Mouse (Mus musculus) liver, embryonic 14 days (tissue): ENCODE data around the gene Rex1bd. TPM values are rescaled to one million over a fixed set of nuclear protein-coding genes. Genes with fewer than 3 reads are reported as not detected.

ENCODE experiments used
- polyA plus RNA-seq: library from polyadenylated mRNA; depleted of rRNA; stranded (reverse); fragments of >200 nt; gene quantifications from 2 replicates; pipeline ENCODE4 v1.2.3, GENCODE M21; 2012; rRNA removed

The Rex1bd gene
- polyA plus RNA-seq, result 51.3 and 56.0 TPM in 2 replicates

DNA sequence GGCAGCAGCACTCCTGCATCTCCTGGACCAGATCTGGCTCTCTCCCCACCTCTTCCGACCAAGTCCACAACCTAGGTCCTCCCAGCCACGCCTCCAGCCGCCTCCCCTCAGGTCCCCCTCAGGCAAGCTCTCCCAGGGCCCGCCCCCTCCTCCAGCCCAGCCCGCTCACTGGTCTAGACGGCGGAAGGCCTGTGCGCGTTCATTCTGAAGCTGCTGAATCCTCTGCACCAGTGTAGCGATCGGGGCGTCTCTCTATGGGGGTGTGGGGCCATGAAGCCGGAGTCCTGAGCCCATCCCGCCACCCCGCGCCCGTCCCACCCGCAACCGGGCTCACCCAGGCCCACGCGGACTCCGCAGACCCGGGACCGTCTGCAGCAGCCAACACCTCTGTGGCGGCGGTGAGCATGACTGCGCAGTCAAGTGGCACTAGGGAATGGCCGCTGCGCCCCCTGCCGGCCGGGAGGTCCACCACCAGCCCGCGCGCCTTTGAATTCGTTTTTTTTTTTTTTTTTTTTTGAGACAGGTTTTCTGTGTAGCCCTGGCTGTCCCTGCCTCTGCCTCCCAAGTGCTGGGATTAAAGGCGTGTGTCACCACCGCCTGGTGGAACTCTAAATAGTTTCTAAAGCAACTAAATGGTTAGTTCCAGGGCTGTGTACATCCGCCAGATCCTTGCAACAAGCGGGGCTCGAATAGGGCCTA, at the start of gene Rex1bd:
TSS of gene Rex1bd (minus strand) at position 425 of the 699 bp plus-strand sequence.

DNA sequence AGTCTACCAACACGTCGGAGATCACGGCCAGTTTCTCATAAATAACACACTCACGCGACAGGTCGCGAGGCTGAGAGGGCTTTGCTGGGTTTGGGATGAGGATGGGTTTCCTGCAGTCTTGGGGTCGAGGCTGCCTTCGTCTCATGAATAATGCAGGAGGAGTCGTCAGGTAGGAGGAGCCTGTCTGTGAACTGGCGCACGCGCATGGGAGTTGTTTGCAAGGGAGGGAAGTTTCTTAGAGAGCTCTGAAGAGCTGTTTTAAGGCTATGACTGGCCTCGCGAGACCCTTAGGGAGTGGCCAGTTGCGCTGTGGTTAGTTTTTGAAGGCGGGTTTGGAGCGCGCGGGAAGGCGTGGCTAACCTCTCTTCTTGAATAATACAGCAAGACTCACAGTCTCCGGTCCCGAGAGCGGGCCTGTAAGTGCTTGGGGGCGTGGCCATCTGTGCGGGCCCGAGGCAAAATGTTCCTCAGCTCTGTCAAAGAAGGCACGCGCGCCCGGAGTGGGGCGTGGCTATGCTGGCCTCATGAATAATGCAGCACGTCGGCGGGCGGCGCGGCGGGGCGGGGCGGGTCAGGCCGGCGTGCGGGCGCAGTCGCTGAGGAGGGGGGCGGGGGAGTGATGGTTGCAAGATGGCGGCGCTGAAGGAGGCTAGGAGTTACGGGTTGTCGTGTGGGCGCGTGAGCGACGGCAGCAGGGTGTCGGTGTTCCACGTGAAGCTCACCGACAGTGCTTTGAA, 32.7 kb upstream of the Rex1bd start, which contains the start of gene Ell:
TSS of gene Ell (plus strand) at position 381 of the 737 bp plus-strand sequence.

DNA sequence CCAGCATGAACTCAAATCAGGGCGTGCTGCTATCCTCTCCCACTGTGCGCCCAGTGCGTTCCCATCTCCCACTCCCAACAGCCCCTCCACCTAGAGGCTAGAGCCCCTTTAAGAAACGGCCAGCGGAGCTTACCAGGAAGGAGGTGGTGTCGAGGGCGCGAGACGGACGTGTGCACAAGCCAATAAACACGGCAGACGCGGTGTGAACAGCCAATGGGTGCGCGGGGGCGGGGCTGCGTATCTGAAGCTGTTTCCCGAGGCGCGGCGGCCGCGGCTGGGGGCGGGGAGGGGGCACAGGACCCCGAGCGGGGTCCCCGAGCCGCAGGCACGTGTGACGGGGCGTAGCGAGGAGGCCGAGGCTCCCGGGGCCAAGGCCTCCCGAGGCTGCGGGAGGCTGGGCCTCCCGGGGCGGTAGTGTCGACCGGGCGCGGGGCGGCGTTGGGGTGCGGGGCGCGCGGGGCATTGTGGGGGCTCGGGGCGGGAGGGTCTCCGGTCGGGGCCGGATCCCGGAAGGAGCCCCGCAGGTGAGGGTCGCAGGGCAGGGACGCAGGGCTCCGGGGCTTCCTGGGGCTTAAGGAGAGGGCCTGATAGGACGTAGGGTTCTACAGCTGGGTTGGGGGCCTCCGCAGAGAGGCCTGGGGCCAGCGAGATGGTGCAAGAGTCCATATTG, 21.1 kb upstream of the Rex1bd start, which contains the start of the genes Fkbp8 and Kxd1:
TSS of gene Fkbp8 (plus strand) at position 213 of the 670 bp plus-strand sequence.
TSS of gene Kxd1 (minus strand) at position 445 of the 670 bp plus-strand sequence.

DNA sequence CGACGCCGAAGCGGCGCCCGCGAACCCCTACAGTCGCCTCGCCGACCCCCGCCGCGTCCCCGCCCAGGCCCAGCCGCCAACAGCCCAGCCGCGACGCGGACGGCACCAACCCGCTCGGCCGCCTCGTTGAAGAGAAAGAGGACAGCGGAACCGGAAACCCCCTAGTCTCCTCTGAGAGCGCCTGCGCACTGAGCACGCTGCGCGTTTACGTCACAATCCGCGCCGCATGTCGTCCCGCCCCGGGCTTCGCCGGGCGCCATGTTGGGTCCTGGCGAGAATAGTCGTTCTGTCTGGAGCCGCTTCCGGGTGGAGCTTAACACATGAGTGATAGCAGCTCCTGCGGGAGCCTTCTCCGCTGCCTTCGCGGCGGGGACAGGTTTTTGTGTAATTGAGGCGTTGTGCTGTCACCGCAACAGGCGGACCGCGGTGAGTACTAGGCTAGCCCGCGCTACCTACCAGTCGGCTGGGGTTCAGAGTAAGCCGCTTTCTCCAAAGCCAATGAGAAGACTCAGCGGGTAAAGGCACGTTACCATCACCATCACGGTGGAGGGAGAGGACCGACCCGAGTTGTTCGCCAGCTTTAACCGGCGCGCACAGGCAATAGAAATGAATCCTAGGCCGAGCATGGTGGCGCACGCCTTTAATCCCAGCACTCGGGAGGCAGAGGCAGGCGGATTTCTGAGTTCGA, 3.8 kb upstream of the Rex1bd start, which contains the start of gene Uba52:
TSS of gene Uba52 (minus strand) at position 574 of the 688 bp plus-strand sequence.

DNA sequence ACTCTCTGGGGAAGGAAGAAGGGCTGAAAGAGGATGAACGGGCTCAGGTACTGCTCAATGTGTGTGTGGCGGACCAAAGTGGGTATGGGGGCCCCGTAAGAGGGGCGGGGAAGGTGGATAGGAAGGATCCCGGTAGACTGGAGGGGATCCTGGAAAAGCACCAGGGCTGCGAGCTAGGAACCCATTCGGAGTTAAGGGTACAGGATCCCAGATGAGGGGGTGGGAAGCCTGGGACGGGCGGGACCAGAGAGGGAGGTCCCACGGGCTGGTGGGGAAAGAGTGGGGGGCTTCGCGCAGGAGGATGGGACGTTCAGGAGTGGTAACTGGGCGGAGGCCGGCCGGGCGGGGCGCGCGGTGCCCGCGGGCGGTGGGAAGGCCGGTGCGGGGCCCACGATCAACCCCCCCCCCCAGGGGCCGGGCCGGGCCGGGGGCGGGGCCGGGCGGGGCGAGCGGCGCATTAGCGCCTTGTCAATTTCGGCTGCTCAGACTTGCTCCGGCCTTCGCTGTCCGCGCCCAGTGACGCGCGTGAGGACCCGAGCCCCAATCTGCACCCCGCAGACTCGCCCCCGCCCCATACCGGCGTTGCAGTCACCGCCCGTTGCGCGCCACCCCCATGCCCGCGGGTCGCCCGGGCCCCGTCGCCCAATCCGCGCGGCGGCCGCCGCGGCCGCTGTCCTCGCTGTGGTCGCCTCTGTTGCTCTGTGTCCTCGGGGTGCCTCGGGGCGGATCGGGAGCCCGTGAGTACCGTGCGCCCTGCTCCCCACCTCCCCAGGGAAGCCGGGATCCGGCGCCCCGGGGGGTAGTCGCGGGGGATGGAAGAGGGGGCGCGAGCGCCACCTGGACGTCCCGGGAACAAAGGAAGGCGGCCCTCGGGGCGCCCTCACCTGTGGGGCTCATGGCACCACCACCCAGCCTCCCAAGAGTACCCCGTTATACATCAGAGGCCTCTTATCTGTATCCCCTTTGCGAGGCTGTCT, 13.6 kb downstream of the Rex1bd start, which contains the start of gene Crlf1:
TSS of gene Crlf1 (plus strand) at position 495 of the 977 bp plus-strand sequence.

DNA sequence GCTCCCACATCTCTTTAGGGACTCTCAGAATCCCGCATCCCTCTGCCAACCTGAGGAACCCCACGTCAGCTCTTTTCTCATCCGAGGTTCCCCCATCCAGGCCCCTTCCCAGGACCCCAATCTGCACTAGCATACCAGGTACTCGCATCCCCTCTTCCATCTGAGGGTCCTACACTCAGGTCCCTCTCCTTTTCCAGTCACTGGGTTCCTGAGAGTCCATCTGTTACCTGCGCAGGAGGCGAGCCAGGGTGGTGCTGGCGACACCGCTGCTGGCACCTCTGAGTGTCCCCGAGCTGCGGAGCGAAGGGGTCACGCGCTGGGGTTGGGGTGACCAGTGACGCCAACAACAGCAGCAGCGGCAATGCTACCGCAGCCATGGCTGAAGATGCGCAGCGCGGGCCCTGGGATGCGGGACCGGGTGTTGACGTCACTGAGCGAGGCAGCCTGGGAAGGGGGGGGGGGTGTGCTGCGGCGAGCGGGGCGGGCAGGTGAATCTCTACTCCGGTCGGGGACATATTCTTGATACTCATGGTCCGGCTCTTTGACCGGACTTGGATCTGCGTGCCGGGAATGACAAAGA, 19.5 kb downstream of the Rex1bd start, which contains the start of gene Tmem59l:
TSS of gene Tmem59l (minus strand) at position 418 of the 580 bp plus-strand sequence.

DNA sequence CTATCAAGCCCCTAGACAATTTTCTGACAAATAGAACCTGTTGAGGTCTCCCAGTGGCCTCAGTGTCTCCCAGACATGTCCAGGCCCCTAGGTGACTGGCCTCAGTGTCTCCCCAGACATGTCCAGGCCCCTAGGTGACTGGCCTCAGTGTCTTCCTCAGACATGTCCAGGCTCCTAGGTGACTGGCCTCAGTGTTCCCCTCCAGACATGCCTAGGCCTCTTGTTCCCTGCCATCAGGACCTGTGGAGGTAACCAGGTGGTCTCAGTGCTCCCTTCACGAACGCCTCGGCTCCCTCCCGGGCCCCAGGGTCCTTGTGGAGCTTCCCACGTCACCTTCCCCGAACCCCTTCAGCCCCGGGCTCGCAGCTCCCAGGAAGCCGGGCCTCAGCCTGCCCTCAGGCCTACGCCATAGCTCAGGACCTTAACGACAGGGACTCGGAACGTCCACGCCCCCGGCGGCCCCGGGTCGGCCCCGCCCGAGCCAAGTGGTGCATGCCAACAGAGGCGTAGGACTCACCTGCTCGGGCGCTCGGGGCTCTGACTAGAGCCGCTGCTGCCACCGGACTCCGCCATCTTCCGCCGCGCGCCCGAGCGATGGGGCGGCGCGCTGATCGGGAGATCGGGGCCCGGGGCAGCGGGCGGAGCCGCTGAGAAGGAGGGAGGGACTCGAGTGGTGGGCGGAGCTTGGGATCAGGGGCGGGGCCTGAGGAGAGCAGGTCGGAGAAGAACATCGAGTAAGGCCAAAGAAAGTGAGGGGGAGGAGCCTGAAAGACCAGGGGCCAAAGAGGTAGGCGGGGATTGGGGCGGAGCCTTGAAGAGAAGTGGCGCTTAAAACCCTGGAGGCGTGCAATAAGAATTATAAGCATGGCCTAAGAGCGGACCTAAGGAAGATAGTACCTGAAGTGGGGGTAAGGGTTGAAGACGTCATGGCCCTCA, 30.0 kb downstream of the Rex1bd start, which contains the start of gene Klhl26:
TSS of gene Klhl26 (minus strand) at position 636 of the 936 bp plus-strand sequence.

Other genes with a start within 250 kb of the Rex1bd start
- gene Homer3, start 223.9 kb downstream of the Rex1bd start, polyA plus RNA-seq, result 5.7 and 6.2 TPM in 2 replicates
- 20.7 and 21.4 TPM in 2 replicates for gene Ddx49, start 204.3 kb downstream of the Rex1bd start, polyA plus RNA-seq
- 126 and 139 TPM in 2 replicates for gene Cope, start 204.2 kb downstream of the Rex1bd start, polyA plus RNA-seq
- 0.09 and 0.14 TPM in 2 replicates for gene Cers1, start 191.0 kb downstream of the Rex1bd start, polyA plus RNA-seq
- gene Gdf1, start 176.9 kb downstream of the Rex1bd start, polyA plus RNA-seq, result 0.02 and 0.09 TPM in 2 replicates
- gene Upf1, start 153.5 kb downstream of the Rex1bd start, polyA plus RNA-seq, result 10.6 and 15.5 TPM in 2 replicates
- 0.36 and 0.40 TPM in 2 replicates for gene Comp, start 133.2 kb downstream of the Rex1bd start, polyA plus RNA-seq
- 3.4 and 4.1 TPM in 2 replicates for gene Crtc1, start 67.2 kb downstream of the Rex1bd start, polyA plus RNA-seq
- 5.5 and 6.0 TPM in 2 replicates for gene Klhl26, start 29.8 kb downstream of the Rex1bd start, polyA plus RNA-seq
- 0.01 and 0.07 TPM in 2 replicates for gene Tmem59l, start 19.4 kb downstream of the Rex1bd start, polyA plus RNA-seq
- gene Crlf1, start 13.6 kb downstream of the Rex1bd start, polyA plus RNA-seq, result 1.6 and 2.2 TPM in 2 replicates
- 769 and 923 TPM in 2 replicates for gene Uba52, start 4.0 kb upstream of the Rex1bd start, polyA plus RNA-seq
- gene Fkbp8, start 21.0 kb upstream of the Rex1bd start, polyA plus RNA-seq, result 133 and 144 TPM in 2 replicates
- gene Kxd1, start 21.2 kb upstream of the Rex1bd start, polyA plus RNA-seq, result 24.3 and 30.5 TPM in 2 replicates
- 8.4 and 8.6 TPM in 2 replicates for gene Ell, start 32.7 kb upstream of the Rex1bd start, polyA plus RNA-seq
- 53.0 and 63.5 TPM in 2 replicates for gene Isyna1, start 87.6 kb upstream of the Rex1bd start, polyA plus RNA-seq
- 34.5 and 34.9 TPM in 2 replicates for gene Ssbp4, start 102.1 kb upstream of the Rex1bd start, polyA plus RNA-seq
- gene Lrrc25, start 109.4 kb upstream of the Rex1bd start, polyA plus RNA-seq, result 3.7 and 5.1 TPM in 2 replicates
- 5.7 and 5.9 TPM in 2 replicates for gene Gdf15, start 125.7 kb upstream of the Rex1bd start, polyA plus RNA-seq
- gene Pgpep1, start 153.6 kb upstream of the Rex1bd start, polyA plus RNA-seq, result 7.8 and 8.5 TPM in 2 replicates
- gene Lsm4, start 166.5 kb upstream of the Rex1bd start, polyA plus RNA-seq, result 130 and 135 TPM in 2 replicates
- 26.4 and 29.1 TPM in 2 replicates for gene Jund, start 192.2 kb upstream of the Rex1bd start, polyA plus RNA-seq
- gene Iqcn, start 196.7 kb upstream of the Rex1bd start, polyA plus RNA-seq, result not detected in 2 replicates
- 0.08 TPM in 1 of 2 replicates, not detected in the other for gene Gm3336, start 211.8 kb upstream of the Rex1bd start, polyA plus RNA-seq
- gene Pde4c, start 217.0 kb upstream of the Rex1bd start, polyA plus RNA-seq, result 1.2 and 1.6 TPM in 2 replicates
- 2.3 and 2.5 TPM in 2 replicates for gene Rab3a, start 247.9 kb upstream of the Rex1bd start, polyA plus RNA-seq